Mouse (Mus musculus) forebrain, embryonic 13.5 days (tissue): ENCODE measurements around the gene Plekhb1. TPM values are rescaled to one million over a fixed set of nuclear protein-coding genes. Genes with fewer than 3 reads are reported as not detected.

Source experiments
- ATAC-seq: fragments of 200-750 bp; cut with Nextera tagmentation; 2 replicates; pipeline ENCODE4 v1.8.0; 2017
- H3K27ac ChIP-seq: fragments of 300-500 bp; sonication (generic); 2 replicates; pipeline ENCODE4 v1.5.1; 2015; ENCODE audit warnings: inconsistent platforms, mild to moderate bottlenecking, moderate library complexity
- H3K27me3 ChIP-seq: fragments of 300-500 bp; sonication (generic); 2 replicates; pipeline ENCODE4 v1.6.1; 2015; ENCODE audit warnings: mild to moderate bottlenecking, inconsistent platforms
- H3K36me3 ChIP-seq: fragments of 300-500 bp; sonication (generic); 2 replicates; pipeline ENCODE4 v1.6.1; 2015; ENCODE audit warnings: mild to moderate bottlenecking, inconsistent platforms; ENCODE audit not compliant: poor library complexity, severe bottlenecking
- H3K4me1 ChIP-seq: fragments of 300-500 bp; sonication (generic); 2 replicates; pipeline ENCODE4 v1.6.1; 2015; ENCODE audit warnings: inconsistent platforms
- H3K4me2 ChIP-seq: fragments of 300-500 bp; sonication (generic); 2 replicates; pipeline ENCODE4 v1.6.1; 2015; ENCODE audit warnings: inconsistent platforms, mild to moderate bottlenecking, moderate library complexity
- H3K4me3 ChIP-seq: fragments of 300-500 bp; sonication (generic); 2 replicates; pipeline ENCODE4 v1.5.1; 2015; ENCODE audit warnings: mild to moderate bottlenecking, inconsistent platforms
- H3K9ac ChIP-seq: fragments of 300-500 bp; sonication (generic); 2 replicates; pipeline ENCODE4 v1.6.1; 2015; ENCODE audit warnings: mild to moderate bottlenecking, inconsistent platforms
- H3K9me3 ChIP-seq: fragments of 300-500 bp; sonication (generic); replicated peaks from 2 replicates; pipeline ENCODE4 v1.6.1; 2016; ENCODE audit warnings: inconsistent platforms
- WGBS: fragments of 180-500 bp; shearing (Covaris S2); methylation state at CpG from one replicate; pipeline ENCODE4 v1.1.7; 2015; 5-methylcytosine and 5-hydroxymethylcytosine counted together
- polyA plus RNA-seq: library from polyadenylated mRNA; unstranded; fragments of >200 nt; fragmentation: Nextera tagmentation; extraction: Ambion mirVana; gene quantifications from 2 replicates; pipeline ENCODE4 v1.2.1, GENCODE M21; 2015

The Plekhb1 gene
- polyA plus RNA-seq, 1 experiment from 2014 or later: 3.9 TPM

DNA sequence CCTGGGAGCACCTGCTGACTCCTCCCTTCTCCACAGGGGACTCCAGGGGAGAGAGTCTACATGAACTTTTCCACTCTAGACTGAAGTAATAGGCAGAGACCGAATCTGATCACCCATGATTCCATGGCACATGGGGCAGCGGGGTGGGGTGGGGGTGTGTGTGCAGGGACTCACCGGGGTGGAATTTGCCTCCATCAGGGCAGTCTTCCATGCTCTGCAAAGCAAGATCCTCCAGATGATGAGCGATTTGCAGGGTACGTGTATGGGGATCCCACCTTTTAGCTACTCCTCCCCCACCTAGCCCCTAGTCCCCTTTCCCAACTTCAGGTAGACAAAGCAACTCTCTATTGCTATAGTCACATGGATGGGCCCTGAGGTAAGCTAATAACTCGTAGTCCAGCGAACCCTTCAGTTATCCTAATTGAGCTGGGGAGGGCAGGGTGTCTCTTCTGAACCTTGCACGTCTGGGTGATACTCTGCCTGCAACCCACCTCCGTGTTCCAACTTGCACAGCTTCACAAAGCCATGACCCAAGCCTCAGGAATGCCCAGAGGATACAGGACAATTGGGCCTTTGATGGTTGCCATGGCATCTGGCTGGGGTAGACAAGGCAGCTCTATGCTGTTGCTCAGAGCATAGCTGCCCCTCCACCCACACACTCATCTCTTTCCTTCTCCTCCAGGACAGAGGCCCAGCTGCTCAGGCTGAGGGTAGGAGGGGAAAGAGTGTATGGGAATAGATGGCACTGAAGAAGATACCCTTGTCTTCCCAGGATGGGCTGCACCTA, 8.5 kb downstream of the Plekhb1 start:
- H3K4me1 ChIP-seq: peaks cover 23% of the 10 kb centered on the region
- no peaks in the 10 kb centered on the region for H3K27me3 ChIP-seq
- H3K27ac ChIP-seq: 0 out of 2 replicates have a peak overlapping the region, but pooled peaks have one; percentile 12
- WGBS: 54% methylated on average over 9 of the region's 9 CpGs
- H3K4me2 ChIP-seq: no peak overlapping the region
- H3K9ac ChIP-seq: no peak overlapping the region
- H3K4me3 ChIP-seq: no peak overlapping the region
- peak; percentile 77 for ATAC-seq
- no peaks in the 10 kb centered on the region for H3K9me3 ChIP-seq
- no peaks in the 10 kb centered on the region for H3K36me3 ChIP-seq

DNA sequence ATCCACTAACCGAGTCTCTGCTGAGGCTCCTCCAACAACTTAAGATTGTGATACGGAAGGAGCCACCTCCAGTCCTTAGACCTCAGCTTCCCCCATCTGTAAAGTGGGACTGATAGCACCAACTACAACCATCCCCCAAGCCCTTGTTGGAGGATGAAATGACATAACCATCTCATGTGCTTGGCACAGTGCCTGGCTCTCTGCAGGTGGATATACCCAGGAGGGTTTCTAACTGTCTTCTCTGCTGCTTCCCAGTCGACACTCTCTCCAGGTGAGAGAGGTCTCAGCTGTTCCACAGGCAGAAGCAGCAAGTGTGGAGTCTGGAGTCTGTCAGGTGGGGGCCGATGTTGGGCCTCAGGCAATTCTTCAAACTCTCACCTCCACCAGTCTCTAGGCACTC, 11.2 kb downstream of the Plekhb1 start:
- H3K4me1 ChIP-seq: peaks cover 17% of the 10 kb centered on the region
- 74% methylated on average over 4 of the region's 4 CpGs for WGBS
- H3K4me2 ChIP-seq: no peak overlapping the region
- no peaks in the 10 kb centered on the region for H3K27me3 ChIP-seq
- no peak overlapping the region for H3K9ac ChIP-seq
- H3K27ac ChIP-seq: no peak overlapping the region
- H3K4me3 ChIP-seq: no peak overlapping the region
- H3K9me3 ChIP-seq: no peaks in the 10 kb centered on the region
- H3K36me3 ChIP-seq: no peaks in the 10 kb centered on the region
- ATAC-seq: no peak

DNA sequence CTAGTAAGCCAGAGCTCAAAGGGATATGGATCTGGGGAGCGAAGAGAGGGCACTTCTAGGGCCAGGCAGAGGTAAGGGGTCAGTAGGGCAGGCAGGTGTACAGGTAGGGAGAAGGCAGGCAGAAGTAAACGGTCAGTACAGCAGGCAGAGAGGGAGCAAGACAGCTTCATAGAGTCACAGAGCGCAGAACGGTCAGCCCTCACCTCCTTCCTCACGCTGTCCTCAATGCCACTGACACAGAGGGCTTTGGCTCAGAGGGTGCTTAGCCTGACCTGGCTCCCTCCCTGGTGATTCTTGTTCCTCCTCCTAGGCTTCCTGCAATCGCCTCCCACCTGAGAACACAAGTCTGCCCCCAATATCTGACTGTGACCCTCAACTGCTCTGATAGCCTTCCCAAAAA, 11.8 kb downstream of the Plekhb1 start:
- 76% methylated on average over 6 of the region's 6 CpGs for WGBS
- H3K4me3 ChIP-seq: no peak overlapping the region
- no peak for ATAC-seq
- no peak overlapping the region for H3K9ac ChIP-seq
- no peaks in the 10 kb centered on the region for H3K27me3 ChIP-seq
- H3K9me3 ChIP-seq: no peaks in the 10 kb centered on the region
- H3K27ac ChIP-seq: peak overlapping the region; percentile 6; the same call in 1 of the 2 replicates
- H3K36me3 ChIP-seq: no peaks in the 10 kb centered on the region
- no peak overlapping the region for H3K4me2 ChIP-seq
- H3K4me1 ChIP-seq: peaks cover 17% of the 10 kb centered on the region

DNA sequence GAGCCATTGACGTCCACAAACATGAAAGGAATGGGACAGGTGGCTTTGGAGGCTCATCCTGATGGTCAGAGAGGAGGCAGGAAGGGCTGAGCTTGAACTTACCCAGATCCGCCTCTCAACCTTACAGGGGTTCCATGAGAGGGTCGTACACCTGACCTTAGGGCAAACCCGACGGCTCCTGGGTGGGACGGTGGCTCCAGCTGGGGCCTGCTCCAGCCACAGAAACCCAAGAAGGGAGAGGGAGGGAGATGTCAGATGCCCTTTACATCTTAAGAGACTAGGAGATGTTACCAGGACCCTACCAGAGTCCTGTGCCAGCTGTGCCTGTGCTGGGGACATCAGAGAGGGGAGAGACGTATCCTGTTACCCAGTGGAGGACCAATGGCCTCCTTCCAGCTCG, 12.4 kb downstream of the Plekhb1 start:
- no peak for ATAC-seq
- Histone ChIP-seq H3K27ac (peak overlapping the region; percentile 6; the same call in 1 of the 2 replicates), H3K36me3 (no peaks in the 10 kb centered on the region), H3K4me1 (peaks cover 17% of the 10 kb centered on the region), H3K4me2 (no peak overlapping the region), H3K27me3 (no peaks in the 10 kb centered on the region), H3K9ac (no peak overlapping the region), H3K4me3 (no peak overlapping the region), H3K9me3 (no peaks in the 10 kb centered on the region)
- 78% methylated on average over 8 of the region's 8 CpGs for WGBS

DNA sequence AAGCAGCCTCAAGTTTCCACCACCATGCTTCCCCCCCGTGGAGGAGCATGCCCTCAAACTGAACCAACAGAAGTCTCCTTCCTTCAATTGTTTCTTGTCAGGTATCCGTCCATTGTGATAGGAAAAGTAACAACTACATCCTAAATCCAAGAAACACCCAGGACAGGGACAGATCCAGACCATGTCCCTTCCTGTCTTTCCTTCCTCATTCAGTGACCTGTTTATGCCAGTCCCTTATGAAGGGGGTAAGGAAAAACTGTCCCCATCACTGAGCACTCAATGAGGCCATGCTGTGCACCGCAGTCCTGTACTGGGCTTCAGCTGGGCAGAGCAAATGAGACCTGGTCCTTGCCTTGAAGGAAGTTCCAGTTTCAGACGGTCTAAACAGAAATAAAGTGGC, 13.1 kb downstream of the Plekhb1 start:
- no peaks in the 10 kb centered on the region for H3K27me3 ChIP-seq
- H3K27ac ChIP-seq: no peak overlapping the region
- peaks cover 10% of the 10 kb centered on the region for H3K4me1 ChIP-seq
- H3K9me3 ChIP-seq: no peaks in the 10 kb centered on the region
- H3K4me3 ChIP-seq: no peak overlapping the region
- WGBS: 88% methylated on average over 4 of the region's 4 CpGs
- no peak overlapping the region for H3K9ac ChIP-seq
- no peaks in the 10 kb centered on the region for H3K36me3 ChIP-seq
- no peak overlapping the region for H3K4me2 ChIP-seq
- ATAC-seq: no peak

DNA sequence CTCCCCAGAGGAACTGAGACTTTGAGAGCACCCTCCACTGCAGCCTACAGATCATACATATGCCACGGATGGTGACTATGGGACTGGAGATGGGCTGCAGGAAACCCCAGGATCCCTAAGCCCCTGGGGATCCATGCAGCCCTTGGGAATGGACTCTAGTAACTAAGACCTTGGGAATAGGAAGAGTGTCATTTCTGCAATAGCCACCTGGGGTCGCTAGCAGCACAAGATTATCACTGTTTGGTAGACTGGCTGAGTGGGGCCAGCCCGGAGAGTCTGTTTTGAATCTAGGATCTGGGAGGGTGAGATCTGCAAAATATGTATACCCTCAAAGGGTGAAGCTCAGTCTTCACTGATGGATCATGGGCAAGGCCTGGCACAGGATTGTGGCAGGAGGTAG, 17.1 kb downstream of the Plekhb1 start:
- Histone ChIP-seq H3K27ac (no peak overlapping the region), H3K4me2 (no peak overlapping the region), H3K9ac (no peak overlapping the region), H3K4me3 (no peak overlapping the region), H3K27me3 (no peaks in the 10 kb centered on the region), H3K9me3 (no peaks in the 10 kb centered on the region), H3K4me1 (no peaks in the 10 kb centered on the region), H3K36me3 (no peaks in the 10 kb centered on the region)
- WGBS: 34% methylated on average over 3 of the region's 3 CpGs
- no peak for ATAC-seq

DNA sequence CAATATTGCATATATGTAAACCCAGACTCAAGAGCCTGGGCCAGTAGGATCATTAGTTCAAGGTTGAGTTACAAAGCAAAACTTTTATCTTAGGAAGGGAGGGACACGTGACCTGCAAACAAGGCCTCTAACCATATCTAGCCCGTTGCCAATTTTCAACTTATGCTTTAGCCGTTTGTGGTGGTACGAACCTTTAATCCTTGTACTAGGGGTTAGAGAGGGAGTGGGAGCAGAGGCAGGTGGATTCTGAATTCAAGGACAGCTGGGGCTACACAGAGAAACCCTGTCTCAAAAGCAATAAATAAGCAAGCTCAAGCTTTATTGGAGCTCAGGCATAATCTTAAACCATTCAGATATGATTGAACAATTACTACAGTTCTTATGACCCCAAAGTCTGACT, 19.8 kb downstream of the Plekhb1 start:
- no peak for ATAC-seq
- Histone ChIP-seq H3K36me3 (peaks cover 12% of the 10 kb centered on the region), H3K4me3 (no peak overlapping the region), H3K9ac (no peak overlapping the region), H3K27ac (no peak overlapping the region), H3K4me2 (no peak overlapping the region), H3K27me3 (no peaks in the 10 kb centered on the region), H3K9me3 (no peaks in the 10 kb centered on the region), H3K4me1 (no peaks in the 10 kb centered on the region)
- WGBS: 94% methylated on average over 4 of the region's 4 CpGs

DNA sequence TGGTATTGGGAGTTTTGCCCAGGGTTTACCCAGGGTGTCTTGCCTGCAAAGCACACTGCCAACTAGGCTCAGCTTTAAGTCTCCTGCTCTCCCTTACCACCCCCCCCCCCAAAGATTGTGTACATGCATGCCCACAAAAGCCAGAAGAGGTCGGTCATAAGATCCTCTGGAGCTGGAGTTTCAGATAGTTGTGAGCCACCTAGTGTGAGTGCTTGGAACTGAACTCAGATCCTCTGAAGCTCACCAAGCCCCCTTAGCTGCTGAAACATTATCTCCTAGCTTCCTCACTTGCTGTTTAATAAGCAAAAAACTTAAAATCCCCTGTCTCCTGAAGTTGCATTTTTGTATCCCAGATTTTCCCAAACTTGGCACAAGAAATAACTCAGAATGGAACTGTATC, 24.6 kb downstream of the Plekhb1 start:
- 13% methylated on average over 1 of the region's 1 CpGs for WGBS
- Histone ChIP-seq H3K4me3 (no peak overlapping the region), H3K36me3 (peaks cover 30% of the 10 kb centered on the region), H3K9ac (no peak overlapping the region), H3K4me1 (no peaks in the 10 kb centered on the region), H3K27ac (no peak overlapping the region), H3K9me3 (no peaks in the 10 kb centered on the region), H3K4me2 (no peak overlapping the region), H3K27me3 (no peaks in the 10 kb centered on the region)
- no peak for ATAC-seq

DNA sequence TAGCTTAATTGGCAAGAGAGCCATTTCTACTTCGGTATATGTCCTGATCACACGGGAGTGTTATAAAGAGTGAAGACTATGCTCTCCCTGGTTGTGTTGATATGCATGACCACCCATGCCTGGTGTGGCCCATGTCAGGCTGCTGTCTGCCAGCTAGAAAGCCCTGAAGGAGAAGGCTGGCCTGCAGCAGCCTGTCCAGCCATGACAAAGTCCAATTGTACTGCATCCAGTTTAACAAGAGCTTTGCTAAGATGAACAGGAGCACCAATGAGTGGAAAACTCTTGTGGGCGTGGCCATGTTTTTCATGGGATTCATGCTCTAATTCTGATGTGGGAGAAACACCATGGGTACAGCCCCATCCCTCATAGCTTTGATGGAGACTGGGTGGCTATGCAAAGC, 37.7 kb downstream of the Plekhb1 start:
- Histone ChIP-seq H3K4me1 (no peaks in the 10 kb centered on the region), H3K27me3 (no peaks in the 10 kb centered on the region), H3K4me3 (no peak overlapping the region), H3K36me3 (peaks cover 6% of the 10 kb centered on the region; the same call in 1 of the 2 replicates), H3K4me2 (no peak overlapping the region), H3K9ac (no peak overlapping the region), H3K27ac (no peak overlapping the region), H3K9me3 (no peaks in the 10 kb centered on the region)
- no peak for ATAC-seq
- WGBS: 84% methylated on average over 3 of the region's 3 CpGs

DNA sequence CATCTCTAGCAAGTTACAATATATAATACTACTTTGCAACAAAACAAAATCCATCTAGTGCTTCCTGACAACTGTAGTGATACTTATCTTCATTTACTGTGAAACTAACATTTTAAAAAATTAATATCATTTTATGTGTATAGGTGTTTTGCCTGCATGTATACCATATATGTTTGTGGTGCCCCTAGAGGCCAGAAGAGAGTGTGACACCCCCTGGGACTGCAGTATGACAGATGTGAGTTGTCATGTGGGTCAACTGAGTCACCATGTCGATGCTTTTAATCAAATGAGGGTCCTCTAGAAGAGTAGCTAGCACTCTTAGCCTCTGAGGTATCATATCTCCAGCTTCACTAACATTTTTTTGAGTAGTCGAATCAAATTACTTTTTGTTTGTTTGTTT, 39.9 kb downstream of the Plekhb1 start:
- ATAC-seq: no peak
- WGBS: 93% methylated on average over 2 of the region's 2 CpGs
- Histone ChIP-seq H3K9ac (no peak overlapping the region), H3K9me3 (no peaks in the 10 kb centered on the region), H3K36me3 (0 out of 2 replicates have a peak, but pooled peaks cover 3% of the 10 kb centered on the region), H3K4me1 (no peaks in the 10 kb centered on the region), H3K27me3 (no peaks in the 10 kb centered on the region), H3K27ac (no peak overlapping the region), H3K4me2 (no peak overlapping the region), H3K4me3 (no peak overlapping the region)

DNA sequence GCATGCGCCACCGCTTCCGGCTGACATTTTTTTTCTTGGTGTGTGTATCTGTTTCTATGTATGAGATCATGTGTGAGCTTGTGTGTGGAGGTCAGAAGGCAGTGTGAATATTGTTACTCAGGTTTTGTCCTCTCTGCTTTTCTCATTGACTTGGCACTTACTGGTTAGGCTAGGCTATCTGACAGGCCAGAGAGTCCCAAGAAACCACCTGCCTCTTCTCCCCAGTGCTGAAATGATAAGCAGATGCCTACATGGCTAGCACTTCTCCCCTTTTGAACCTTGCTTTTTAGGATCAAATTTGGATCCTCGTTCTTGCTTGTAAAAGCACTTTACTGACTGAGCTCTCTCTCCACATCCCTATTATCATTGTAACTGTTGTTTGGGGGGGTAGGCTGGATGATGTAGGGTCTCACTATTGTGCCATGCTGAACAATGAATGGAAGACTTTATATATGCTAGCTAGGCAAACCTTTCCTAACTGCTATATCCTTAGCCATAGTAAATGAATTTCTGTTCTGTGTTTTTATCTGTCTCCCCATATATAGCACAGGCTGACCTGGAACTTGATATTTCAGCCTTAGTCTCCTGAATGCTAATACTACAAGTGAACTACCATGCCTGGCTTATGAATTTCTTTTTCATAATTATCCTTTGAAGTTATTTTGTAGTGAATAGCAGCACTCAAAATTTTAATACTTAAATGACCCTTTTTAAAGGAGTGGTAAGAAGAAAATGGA, 45.9 kb downstream of the Plekhb1 start:
- no peak overlapping the region for H3K4me3 ChIP-seq
- 93% methylated on average over 4 of the region's 4 CpGs for WGBS
- H3K9ac ChIP-seq: no peak overlapping the region
- ATAC-seq: no peak
- H3K4me1 ChIP-seq: no peaks in the 10 kb centered on the region
- no peaks in the 10 kb centered on the region for H3K27me3 ChIP-seq
- no peak overlapping the region for H3K4me2 ChIP-seq
- no peaks in the 10 kb centered on the region for H3K36me3 ChIP-seq
- no peaks in the 10 kb centered on the region for H3K9me3 ChIP-seq
- H3K27ac ChIP-seq: no peak overlapping the region

DNA sequence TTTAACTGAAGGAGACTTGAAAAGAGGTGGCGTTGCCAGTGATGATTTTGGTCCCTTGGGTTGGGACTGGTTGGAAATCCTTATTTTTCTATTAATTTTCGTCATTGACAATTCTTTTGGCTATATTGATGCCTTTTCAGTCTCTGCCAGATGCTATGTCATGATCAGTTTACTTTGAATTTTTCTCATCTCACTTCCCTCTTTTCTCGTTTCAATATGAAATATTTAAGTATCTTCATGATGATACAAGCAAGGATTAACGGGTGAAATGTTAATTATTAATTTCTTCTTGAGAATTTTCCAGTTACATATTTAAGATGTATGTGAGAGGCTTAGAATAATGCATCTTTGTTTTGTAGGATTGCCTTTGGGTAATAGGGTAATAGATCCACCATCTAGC, 53.3 kb downstream of the Plekhb1 start:
- peaks cover 21% of the 10 kb centered on the region for H3K4me1 ChIP-seq
- peak overlapping the region; percentile 100; the same call in 1 of the 2 replicates for H3K27ac ChIP-seq
- H3K36me3 ChIP-seq: no peaks in the 10 kb centered on the region
- H3K9me3 ChIP-seq: no peaks in the 10 kb centered on the region
- WGBS: 23% methylated on average over 4 of the region's 4 CpGs
- peak overlapping the region; percentile 99 for H3K9ac ChIP-seq
- no peaks in the 10 kb centered on the region for H3K27me3 ChIP-seq
- no peak for ATAC-seq
- peak overlapping the region; percentile 79 for H3K4me2 ChIP-seq
- peak overlapping the region; percentile 88 for H3K4me3 ChIP-seq
